Mouse (Mus musculus) lung, postnatal 0 days (tissue): ENCODE data around the gene Slc38a10. TPM values are rescaled to one million over a fixed set of nuclear protein-coding genes. Genes with fewer than 3 reads are reported as not detected.

Experiments used
- ATAC-seq: fragments of 200-750 bp; cut with Nextera tagmentation; 2 replicates; pipeline ENCODE4 v1.8.0; 2017; ENCODE audit warnings: moderate library complexity
- DNase-seq: peaks from one replicate; pipeline ENCODE4 v3.0.0-alpha.2; 2016; ENCODE audit warnings: low spot score
- H3K27ac ChIP-seq: fragments of 300-500 bp; sonication (generic); 2 replicates; pipeline ENCODE4 v1.5.1; 2014; ENCODE audit warnings: antibody characterized with exemption, mild to moderate bottlenecking, low read length, mixed read lengths
- H3K27me3 ChIP-seq: fragments of 300-500 bp; sonication (generic); replicated peaks from 2 replicates; pipeline ENCODE4 v1.6.1; 2014; ENCODE audit warnings: low read length, mixed read lengths; ENCODE audit not compliant: insufficient read depth
- H3K36me3 ChIP-seq: fragments of 300-500 bp; sonication (generic); 2 replicates; pipeline ENCODE4 v1.6.1; 2014; ENCODE audit warnings: low read length, mixed read lengths; ENCODE audit not compliant: insufficient read depth
- H3K4me1 ChIP-seq: fragments of 300-500 bp; sonication (generic); 2 replicates; pipeline ENCODE4 v1.6.1; 2014; ENCODE audit warnings: antibody characterized with exemption, low read depth, low read length, mixed read lengths; ENCODE audit not compliant: insufficient read depth
- H3K4me2 ChIP-seq: fragments of 300-500 bp; sonication (generic); replicated peaks from 2 replicates; pipeline ENCODE4 v1.6.1; 2014; ENCODE audit warnings: low read depth, mild to moderate bottlenecking, low read length, moderate library complexity, mixed read lengths
- H3K4me3 ChIP-seq: fragments of 300-500 bp; sonication (generic); 2 replicates; pipeline ENCODE4 v1.5.1; 2014; ENCODE audit warnings: low read depth, low read length
- H3K9ac ChIP-seq: fragments of 300-500 bp; sonication (generic); replicated peaks from 2 replicates; pipeline ENCODE4 v1.6.1; 2014; ENCODE audit warnings: low read depth, mild to moderate bottlenecking
- H3K9me3 ChIP-seq: fragments of 300-500 bp; sonication (generic); 2 replicates; pipeline ENCODE4 v1.6.1; 2016; ENCODE audit warnings: low read length, mixed read lengths
- CTCF ChIP-seq: IDR thresholded peaks from 2 replicates; pipeline ENCODE4 v1.5.1; 2016; ENCODE audit warnings: antibody characterized with exemption, mild to moderate bottlenecking
- EP300 ChIP-seq: IDR thresholded peaks from 2 replicates; pipeline ENCODE4 v1.6.1; 2016; ENCODE audit warnings: antibody characterized with exemption, mild to moderate bottlenecking, control low read depth
- WGBS: fragments of 180-500 bp; shearing (Covaris S2); extraction: QIAGEN DNeasy Blood & Tissue Kit; methylation state at CpG from one replicate; pipeline ENCODE4 v1.1.7; 2014; 5-methylcytosine and 5-hydroxymethylcytosine counted together
- polyA plus RNA-seq: library from polyadenylated mRNA; unstranded; fragments of >200 nt; fragmentation: Nextera tagmentation; extraction: Ambion mirVana; gene quantifications from 2 replicates; pipeline ENCODE4 v1.2.1, GENCODE M21; 2015

Slc38a10 gene
- polyA plus RNA-seq, 1 experiment from 2014 or later = 66.6 TPM

DNA sequence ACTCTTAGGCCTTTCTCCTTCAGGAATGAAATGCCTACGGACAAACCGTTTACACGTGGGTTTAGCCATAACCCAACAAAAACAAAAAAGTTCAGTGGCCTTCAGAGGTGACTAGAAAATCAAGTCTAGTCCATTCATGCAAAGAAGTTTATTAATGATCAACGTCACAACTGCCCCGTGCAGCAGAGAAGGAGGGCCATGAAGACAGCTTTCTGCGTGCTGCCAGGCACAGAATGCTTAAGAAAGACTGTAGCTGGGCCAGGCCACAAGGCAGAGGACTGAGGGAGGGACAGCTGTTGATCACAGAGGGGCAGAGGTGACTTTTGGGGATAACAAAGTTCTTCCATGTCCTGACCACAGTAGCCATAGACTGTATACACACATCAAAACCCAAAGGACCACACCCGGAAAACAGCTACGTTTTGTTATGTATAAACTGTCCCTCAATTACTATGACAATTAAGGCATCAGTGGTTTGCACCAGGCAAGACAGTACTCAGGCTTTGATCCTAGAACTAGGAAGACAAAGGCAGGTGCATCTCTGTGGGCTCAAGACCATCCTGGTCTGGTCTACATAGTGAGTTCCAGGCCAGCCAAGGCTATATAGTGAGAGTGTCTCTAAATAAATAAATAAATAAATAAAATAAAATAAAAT lies 2.8 kb downstream of the Slc38a10 start:
- ATAC-seq = no peak
- Histone ChIP-seq H3K36me3 (no peaks in the 10 kb centered on the region), H3K4me3 (no peak overlapping the region), H3K27me3 (no peaks in the 10 kb centered on the region), H3K4me2 (no peak overlapping the region), H3K4me1 (peaks cover 11% of the 10 kb centered on the region; the same call in 1 of the 2 replicates), H3K9ac (no peak overlapping the region), H3K27ac (no peak overlapping the region), H3K9me3 (no peaks in the 10 kb centered on the region)
- no peak for TF ChIP-seq CTCF
- no peak for TF ChIP-seq EP300
- 80% methylated on average over 8 of the region's 8 CpGs for WGBS
- no peak for DNase-seq

DNA sequence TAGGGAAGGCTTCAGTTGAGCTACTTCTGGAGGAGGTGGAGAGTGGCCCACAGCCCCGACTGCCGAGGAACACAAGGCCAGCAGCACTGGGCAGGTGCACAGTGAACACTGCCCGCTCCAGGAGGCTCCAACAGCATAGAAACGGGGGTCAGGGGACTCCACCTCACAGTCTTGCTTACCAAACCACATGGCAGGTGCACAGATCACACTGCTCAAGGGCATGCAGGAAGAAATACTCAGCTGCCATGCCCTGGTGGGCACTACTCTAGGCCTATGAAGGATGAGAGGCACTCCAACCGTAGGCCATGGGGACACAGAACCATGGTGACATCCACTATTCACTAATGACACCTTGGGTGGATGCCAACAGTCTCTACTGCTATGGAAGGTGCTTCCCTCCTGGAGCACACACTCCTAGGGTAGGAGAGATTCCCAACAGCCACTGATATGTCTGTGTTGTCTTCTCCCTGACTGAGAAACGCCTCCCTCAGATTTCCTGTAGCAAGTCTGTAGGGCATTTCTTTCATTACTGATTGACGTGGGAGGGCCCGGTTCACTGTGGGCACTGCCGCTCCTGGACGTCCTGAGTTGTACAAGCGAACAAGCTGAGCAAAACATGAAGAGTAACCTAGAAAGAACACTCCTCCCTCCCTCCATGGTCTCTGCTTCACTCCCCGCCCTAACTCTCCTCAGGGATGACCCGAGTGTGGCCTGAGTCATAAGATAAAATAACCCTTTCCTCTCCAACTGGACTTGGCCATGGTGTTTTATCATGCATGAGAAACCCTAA lies 7.2 kb downstream of the Slc38a10 start:
- no peak overlapping the region for H3K4me3 ChIP-seq
- DNase-seq = no peak
- H3K4me1 ChIP-seq = 0 out of 2 replicates have a peak, but pooled peaks cover 5% of the 10 kb centered on the region
- no peaks in the 10 kb centered on the region for H3K36me3 ChIP-seq
- peak overlapping the region; percentile 66; the same call in 1 of the 2 replicates for H3K27ac ChIP-seq
- H3K9ac ChIP-seq = no peak overlapping the region
- no peak for ATAC-seq
- no peaks in the 10 kb centered on the region for H3K27me3 ChIP-seq
- no peaks in the 10 kb centered on the region for H3K9me3 ChIP-seq
- no peak overlapping the region for H3K4me2 ChIP-seq
- 55% methylated on average over 13 of the region's 13 CpGs for WGBS
- TF ChIP-seq EP300 (no peak), CTCF (no peak)

DNA sequence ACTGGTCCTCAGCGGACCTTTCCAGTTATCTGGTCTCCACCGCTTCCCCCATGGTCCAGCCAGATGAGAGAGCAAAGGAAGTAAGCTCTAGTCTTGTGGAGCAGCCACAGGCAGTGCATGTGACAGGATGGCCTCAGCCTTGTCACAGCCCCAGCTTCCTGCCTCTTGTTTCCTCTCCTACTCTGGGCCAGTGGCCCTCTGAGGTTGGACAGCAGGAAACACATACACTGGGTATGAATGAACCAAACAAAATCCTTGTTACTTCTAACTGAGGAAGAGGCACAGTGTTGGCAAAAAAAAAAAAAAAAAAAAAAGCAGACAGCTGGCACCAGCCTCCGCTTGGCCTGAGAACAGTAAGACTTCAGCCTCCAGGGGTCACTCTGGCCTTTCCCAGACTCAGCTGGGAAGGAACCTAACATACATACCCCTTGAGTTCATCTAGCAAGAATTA lies 8.5 kb downstream of the Slc38a10 start:
- Histone ChIP-seq H3K4me3 (no peak overlapping the region), H3K4me1 (0 out of 2 replicates have a peak, but pooled peaks cover 5% of the 10 kb centered on the region), H3K27ac (peak overlapping the region; percentile 66), H3K4me2 (no peak overlapping the region), H3K27me3 (no peaks in the 10 kb centered on the region), H3K36me3 (no peaks in the 10 kb centered on the region), H3K9me3 (no peaks in the 10 kb centered on the region), H3K9ac (no peak overlapping the region)
- peak; percentile 92 for ATAC-seq
- WGBS = 58% methylated on average over 3 of the region's 3 CpGs
- TF ChIP-seq CTCF (peak; percentile 71), EP300 (peak; percentile 86)
- peak; percentile 87 for DNase-seq

DNA sequence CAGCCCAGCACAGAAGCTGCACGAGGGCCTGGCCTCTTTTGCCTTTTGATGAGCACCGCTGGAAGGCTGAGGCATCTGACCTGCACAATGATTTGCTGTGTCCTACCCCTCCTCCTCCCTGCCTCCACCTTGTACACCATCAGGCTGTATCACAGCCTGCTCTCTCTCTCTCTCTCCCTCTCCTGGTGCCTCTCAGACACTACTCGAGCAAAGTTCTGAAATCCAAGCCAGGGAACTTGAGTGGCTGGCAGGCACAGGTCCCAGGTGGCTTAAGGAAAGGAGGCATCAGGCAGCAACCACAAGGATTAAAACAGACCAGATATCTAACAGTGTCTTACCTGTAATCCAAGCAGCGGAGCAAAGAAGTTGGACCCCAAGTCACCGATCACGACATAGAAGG lies 10.9 kb downstream of the Slc38a10 start:
- peak; percentile 65 for TF ChIP-seq CTCF
- TF ChIP-seq EP300 = no peak
- H3K4me3 ChIP-seq = no peak overlapping the region
- no peaks in the 10 kb centered on the region for H3K36me3 ChIP-seq
- peaks cover 5% of the 10 kb centered on the region; the same call in 1 of the 2 replicates for H3K4me1 ChIP-seq
- ATAC-seq = peak; percentile 35
- H3K4me2 ChIP-seq = no peak overlapping the region
- no peak overlapping the region for H3K27ac ChIP-seq
- DNase-seq = peak; percentile 82
- no peaks in the 10 kb centered on the region for H3K27me3 ChIP-seq
- WGBS = 69% methylated on average over 6 of the region's 6 CpGs
- H3K9ac ChIP-seq = no peak overlapping the region
- no peaks in the 10 kb centered on the region for H3K9me3 ChIP-seq

DNA sequence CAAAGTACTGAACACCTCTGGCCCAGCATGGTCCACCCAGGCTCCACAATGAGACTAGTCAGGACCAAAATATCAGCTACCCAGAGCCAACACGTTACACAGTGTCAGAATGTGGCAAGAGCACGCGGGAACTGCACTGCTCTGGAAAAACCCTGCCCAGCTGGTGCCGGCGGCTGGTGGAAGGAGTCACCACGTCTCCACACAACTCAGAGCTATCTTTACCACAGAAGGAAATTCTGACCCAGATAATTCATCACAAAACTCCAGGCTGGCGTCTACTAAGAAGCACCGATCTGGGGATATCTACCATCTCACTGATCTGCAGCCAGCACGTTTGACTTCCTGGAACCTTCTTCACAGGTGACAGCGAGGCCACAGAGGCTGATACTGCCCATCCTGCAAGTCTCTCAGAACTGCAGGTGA lies 11.8 kb downstream of the Slc38a10 start:
- no peaks in the 10 kb centered on the region for H3K9me3 ChIP-seq
- no peak overlapping the region for H3K4me3 ChIP-seq
- no peak overlapping the region for H3K9ac ChIP-seq
- no peaks in the 10 kb centered on the region for H3K27me3 ChIP-seq
- no peak overlapping the region for H3K27ac ChIP-seq
- peaks cover 5% of the 10 kb centered on the region; the same call in 1 of the 2 replicates for H3K4me1 ChIP-seq
- no peak for ATAC-seq
- 0 out of 2 replicates have a peak, but pooled peaks cover 5% of the 10 kb centered on the region for H3K36me3 ChIP-seq
- no peak for DNase-seq
- no peak overlapping the region for H3K4me2 ChIP-seq
- 71% methylated on average over 10 of the region's 10 CpGs for WGBS
- no peak for TF ChIP-seq EP300
- TF ChIP-seq CTCF = no peak

DNA sequence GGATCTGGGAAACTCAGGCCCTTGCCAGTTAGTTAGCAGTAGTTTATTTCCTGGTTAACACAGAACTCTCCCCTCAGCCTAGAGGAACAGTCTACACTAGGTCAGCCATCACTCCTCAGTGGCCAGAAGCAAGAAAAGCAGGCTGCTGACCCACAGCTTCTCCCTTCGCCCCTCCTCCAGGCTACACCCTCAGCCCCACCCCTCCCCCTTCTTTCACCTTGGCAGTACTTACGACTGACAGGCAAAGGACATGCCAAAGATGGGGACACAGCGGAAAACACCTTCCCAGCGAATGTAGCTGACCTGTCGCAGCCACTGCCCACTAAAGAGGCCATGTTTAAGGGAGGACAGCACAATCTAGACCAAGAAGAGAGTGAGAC lies 13.5 kb downstream of the Slc38a10 start:
- Histone ChIP-seq H3K4me1 (no peaks in the 10 kb centered on the region; the same call in 1 of the 2 replicates), H3K27ac (peak overlapping the region; percentile 78), H3K4me2 (no peak overlapping the region), H3K36me3 (0 out of 2 replicates have a peak, but pooled peaks cover 5% of the 10 kb centered on the region), H3K9ac (no peak overlapping the region), H3K27me3 (no peaks in the 10 kb centered on the region), H3K4me3 (no peak overlapping the region), H3K9me3 (no peaks in the 10 kb centered on the region)
- peak; percentile 60 for DNase-seq
- TF ChIP-seq CTCF (no peak), EP300 (no peak)
- ATAC-seq = peak; percentile 34
- WGBS = 40% methylated on average over 5 of the region's 5 CpGs
